Mouse (Mus musculus) embryonic facial prominence, embryonic 14.5 days (tissue): Measurements from ENCODE around the gene Spin1. TPM values are rescaled to one million over a fixed set of nuclear protein-coding genes. Genes with fewer than 3 reads are reported as not detected.

Experiments
- ATAC-seq: fragments of 200-750 bp; cut with Nextera tagmentation; 2 replicates; pipeline ENCODE4 v1.8.0; 2017; ENCODE audit warnings: low read depth, moderate number of reproducible peaks, moderate TSS enrichment
- DNase-seq: peaks from one replicate; pipeline ENCODE4 v3.0.0-alpha.2; 2015; ENCODE audit warnings: low spot score
- H3K27ac ChIP-seq: fragments of 300-500 bp; sonication (generic); replicated peaks from 2 replicates; pipeline ENCODE4 v1.5.1; 2014; ENCODE audit warnings: low read depth, mild to moderate bottlenecking, low read length, moderate library complexity
- H3K27me3 ChIP-seq: fragments of 300-500 bp; sonication (generic); replicated peaks from 2 replicates; pipeline ENCODE4 v1.6.1; 2014; ENCODE audit warnings: low read length; ENCODE audit not compliant: control insufficient read depth, insufficient read depth
- H3K36me3 ChIP-seq: fragments of 300-500 bp; sonication (generic); 2 replicates; pipeline ENCODE4 v1.6.1; 2014; ENCODE audit warnings: low read length, mixed read lengths; ENCODE audit not compliant: control insufficient read depth, insufficient read depth
- H3K4me1 ChIP-seq: fragments of 300-500 bp; sonication (generic); 2 replicates; pipeline ENCODE4 v1.6.1; 2014; ENCODE audit warnings: antibody characterized with exemption, low read length; ENCODE audit not compliant: control insufficient read depth, insufficient read depth
- H3K4me2 ChIP-seq: fragments of 300-500 bp; sonication (generic); 2 replicates; pipeline ENCODE4 v1.6.1; 2014; ENCODE audit warnings: low read depth, mild to moderate bottlenecking, low read length, moderate library complexity, mixed read lengths
- H3K4me3 ChIP-seq: fragments of 300-500 bp; sonication (generic); 2 replicates; pipeline ENCODE4 v1.5.1; 2014; ENCODE audit warnings: low read depth, mild to moderate bottlenecking, low read length
- H3K9ac ChIP-seq: fragments of 300-500 bp; sonication (generic); 2 replicates; pipeline ENCODE4 v1.6.1; 2014; ENCODE audit warnings: low read depth, mild to moderate bottlenecking, low read length, moderate library complexity, mixed read lengths
- H3K9me3 ChIP-seq: fragments of 300-500 bp; sonication (generic); 2 replicates; pipeline ENCODE4 v1.6.1; 2016; ENCODE audit warnings: low read length; ENCODE audit not compliant: control insufficient read depth
- WGBS: fragments of 180-500 bp; shearing (Covaris S2); extraction: QIAGEN DNeasy Blood & Tissue Kit; methylation state at CpG from one replicate; pipeline ENCODE4 v1.1.7; 2014; 5-methylcytosine and 5-hydroxymethylcytosine counted together
- polyA plus RNA-seq: library from polyadenylated mRNA; unstranded; fragments of >200 nt; fragmentation: Nextera tagmentation; extraction: Ambion mirVana; gene quantifications from 2 replicates; pipeline ENCODE4 v1.2.1, GENCODE M21; 2014

The Spin1 gene
- polyA plus RNA-seq, 1 experiment from 2014 or later, result 95.6 TPM

- DNase-seq, result no peak
- Histone ChIP-seq H3K4me3 (no peak overlapping the region), H3K27me3 (no peaks in the 10 kb centered on the region), H3K27ac (0 out of 2 replicates have a peak overlapping the region, but pooled peaks have one; percentile 5), H3K9ac (no peak overlapping the region), H3K9me3 (no peaks in the 10 kb centered on the region; the same call in 1 of the 2 replicates), H3K4me1 (no peaks in the 10 kb centered on the region), H3K36me3 (peaks cover 16% of the 10 kb centered on the region), H3K4me2 (no peak overlapping the region)
- WGBS, result 83% methylated on average over 2 of the region's 2 CpGs
- no peak for ATAC-seq
These were observed 61.0 kb downstream of the Spin1 start for GRCm38 (mm10) chr13:51161672-51162071.

- ATAC-seq (peak; percentile 19; the same call in 1 of the 2 replicates), DNase-seq (no peak)
- WGBS, result 82% methylated on average over 6 of the region's 6 CpGs
- Histone ChIP-seq H3K27me3 (no peaks in the 10 kb centered on the region), H3K4me2 (no peak overlapping the region), H3K9ac (no peak overlapping the region), H3K9me3 (no peaks in the 10 kb centered on the region; the same call in 1 of the 2 replicates), H3K27ac (no peak overlapping the region), H3K4me3 (no peak overlapping the region), H3K36me3 (peaks cover 16% of the 10 kb centered on the region), H3K4me1 (no peaks in the 10 kb centered on the region)
These were observed 61.6 kb downstream of the Spin1 start for GRCm38 (mm10) chr13:51162246-51162645.

- 64% methylated on average over 11 of the region's 11 CpGs for WGBS
- Histone ChIP-seq H3K27me3 (peaks cover under 1% of the 10 kb centered on the region), H3K9me3 (no peaks in the 10 kb centered on the region; the same call in 1 of the 2 replicates), H3K9ac (no peak overlapping the region), H3K4me3 (no peak overlapping the region), H3K36me3 (no peaks in the 10 kb centered on the region), H3K4me2 (no peak overlapping the region), H3K4me1 (no peaks in the 10 kb centered on the region), H3K27ac (no peak overlapping the region)
- no peak for ATAC-seq
- DNase-seq, result no peak
These were observed 66.0 kb downstream of the Spin1 start for GRCm38 (mm10) chr13:51166711-51167110.

GRCm38 (mm10) chr13:51170215-51170614, 69.5 kb downstream of the Spin1 start:
- Histone ChIP-seq H3K36me3 (no peaks in the 10 kb centered on the region), H3K27me3 (peaks cover 11% of the 10 kb centered on the region), H3K4me2 (peak overlapping the region; percentile 99), H3K4me1 (no peaks in the 10 kb centered on the region), H3K4me3 (peak overlapping the region; percentile 53), H3K9me3 (no peaks in the 10 kb centered on the region), H3K9ac (no peak overlapping the region; the same call in 1 of the 2 replicates), H3K27ac (no peak overlapping the region)
- ATAC-seq (peak; percentile 15), DNase-seq (no peak)
- 27% methylated on average over 11 of the region's 11 CpGs for WGBS

GRCm38 (mm10) chr13:51170691-51171680, 70.3 kb downstream of the Spin1 start, which contains the start of gene Nxnl2:
TSS of gene Nxnl2 (plus strand) at chr13:51171022.
- Histone ChIP-seq H3K27ac (no peak within 1 kb of the TSS; the same call in 1 of the 2 replicates), H3K4me1 (no peaks in the 10 kb centered on the region), H3K27me3 (peaks cover 11% of the 10 kb centered on the region), H3K9ac (peak within 1 kb of the TSS; percentile 64), H3K4me2 (peak within 1 kb of the TSS; percentile 99), H3K36me3 (no peaks in the 10 kb centered on the region), H3K4me3 (peak within 1 kb of the TSS; percentile 53), H3K9me3 (no peaks in the 10 kb centered on the region)
- WGBS, result 1% methylated on average over 43 of the region's 64 CpGs
- peak; percentile 77 for DNase-seq
- peak; percentile 80 for ATAC-seq

GRCm38 (mm10) chr13:51172601-51173000, 71.9 kb downstream of the Spin1 start:
- no peaks in the 10 kb centered on the region for H3K9me3 ChIP-seq
- no peak overlapping the region for H3K4me3 ChIP-seq
- ATAC-seq (no peak), DNase-seq (no peak)
- peaks cover 11% of the 10 kb centered on the region for H3K27me3 ChIP-seq
- no peak overlapping the region for H3K27ac ChIP-seq
- H3K9ac ChIP-seq, result no peak overlapping the region
- no peaks in the 10 kb centered on the region for H3K36me3 ChIP-seq
- no peak overlapping the region for H3K4me2 ChIP-seq
- H3K4me1 ChIP-seq, result no peaks in the 10 kb centered on the region
- 77% methylated on average over 7 of the region's 7 CpGs for WGBS

- WGBS, result 85% methylated on average over 10 of the region's 10 CpGs
- no peak for DNase-seq
- Histone ChIP-seq H3K4me3 (no peak overlapping the region), H3K9me3 (no peaks in the 10 kb centered on the region), H3K9ac (no peak overlapping the region), H3K4me1 (no peaks in the 10 kb centered on the region), H3K27me3 (no peaks in the 10 kb centered on the region), H3K4me2 (no peak overlapping the region), H3K27ac (no peak overlapping the region), H3K36me3 (no peaks in the 10 kb centered on the region)
- ATAC-seq, result no peak
These were observed 78.3 kb downstream of the Spin1 start for GRCm38 (mm10) chr13:51178932-51179331.

GRCm38 (mm10) chr13:51179362-51179761, 78.7 kb downstream of the Spin1 start:
- DNase-seq, result no peak
- H3K27me3 ChIP-seq, result no peaks in the 10 kb centered on the region
- no peak overlapping the region for H3K4me3 ChIP-seq
- no peak overlapping the region for H3K4me2 ChIP-seq
- H3K4me1 ChIP-seq, result no peaks in the 10 kb centered on the region
- no peak overlapping the region for H3K9ac ChIP-seq
- 49% methylated on average over 3 of the region's 3 CpGs for WGBS
- H3K9me3 ChIP-seq, result no peaks in the 10 kb centered on the region
- H3K36me3 ChIP-seq, result no peaks in the 10 kb centered on the region
- no peak overlapping the region for H3K27ac ChIP-seq
- ATAC-seq, result no peak
